Comparison of ENCODE assay signal across 8 mouse cellular contexts in the genomic region with DNA sequence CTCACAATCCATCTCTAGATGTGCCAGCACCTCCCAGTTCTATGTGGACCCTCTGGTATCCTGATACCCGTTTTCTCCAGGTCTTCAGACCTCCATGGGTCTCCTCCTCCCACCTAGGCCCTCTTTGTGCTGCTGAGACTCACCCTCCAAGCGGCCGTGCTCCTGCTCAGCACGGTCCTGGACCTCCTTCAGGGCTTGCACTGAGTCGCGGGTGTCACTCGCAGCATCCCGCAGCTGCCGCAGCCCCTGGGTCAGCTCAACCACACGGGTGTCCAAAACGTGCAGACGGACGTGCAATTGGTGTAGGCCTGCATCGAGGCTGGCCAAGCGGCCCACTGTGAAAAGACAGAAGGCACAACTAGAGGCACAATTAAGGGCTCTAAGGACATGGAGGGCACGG. TPM values are rescaled to one million over a fixed set of nuclear protein-coding genes. Genes with fewer than 3 reads are reported as not detected.
A peak's percentile ranks its signal among the peaks of the same experiment; 100 is the strongest.
DNase-seq lines count a peak whose midpoint lies in the region; ATAC-seq lines count a peak whose summit lies in the region.

No protein-coding gene starts in this region.

- peak; percentile 24 for DNase-seq in adrenal gland, adult 8-10 months
- DNase-seq in adrenal gland, adult 2 months: no peak
- no peak for DNase-seq in lung, postnatal 10 days
- no peak for DNase-seq in intestine, embryonic 14.5 days (ENCODE audit: low spot score)
- DNase-seq in frontal cortex, adult 2 months (ENCODE audit: extremely low spot score in 1 of 2, low spot score in 1 of 2): no peak
- DNase-seq in spleen, postnatal 36 days (ENCODE audit: low spot score in 2 of 2): no peak

- H3K27me3 ChIP-seq in lung, embryonic 15.5 days: peaks cover 32% of the 10 kb centered on the region; the same call in 1 of the 2 replicates
- no peaks in the 10 kb centered on the region for H3K27me3 ChIP-seq in intestine, embryonic 14.5 days (replicated peaks; ENCODE audit: control insufficient read depth, insufficient read depth, low read length)
- 0 out of 2 replicates have a peak, but pooled peaks cover 6% of the 10 kb centered on the region for H3K27me3 ChIP-seq in neural tube, embryonic 13.5 days

- ATAC-seq in lung, embryonic 15.5 days (ENCODE audit: borderline replicate concordance, extremely low read depth, low FRiP score, low TSS enrichment): no peak
- no peak; the same call in 1 of the 2 replicates for ATAC-seq in intestine, embryonic 14.5 days (replicated peaks; ENCODE audit: low FRiP score, low TSS enrichment, low read depth)
- ATAC-seq in neural tube, embryonic 13.5 days (ENCODE audit: low read depth): no peak; the same call in 1 of the 2 replicates

- H3K4me3 ChIP-seq in lung, embryonic 15.5 days: peak overlapping the region; percentile 75
- H3K4me3 ChIP-seq in intestine, embryonic 14.5 days (ENCODE audit: low read depth, low read length): 0 out of 2 replicates have a peak overlapping the region, but pooled peaks have one; percentile 64
- H3K4me3 ChIP-seq in neural tube, embryonic 13.5 days: peak overlapping the region; percentile 74

- H3K9me3 ChIP-seq in lung, embryonic 15.5 days: no peaks in the 10 kb centered on the region
- no peaks in the 10 kb centered on the region for H3K9me3 ChIP-seq in intestine, embryonic 14.5 days (ENCODE audit: control insufficient read depth, low read length)
- no peaks in the 10 kb centered on the region for H3K9me3 ChIP-seq in neural tube, embryonic 13.5 days

- 11% methylated on average over 16 of the region's 16 CpGs for WGBS in lung, embryonic 15.5 days
- 12% methylated on average over 16 of the region's 16 CpGs for WGBS in intestine, embryonic 14.5 days
- 9% methylated on average over 16 of the region's 16 CpGs for WGBS in neural tube, embryonic 13.5 days

- H3K36me3 ChIP-seq in lung, embryonic 15.5 days: no peaks in the 10 kb centered on the region
- no peaks in the 10 kb centered on the region for H3K36me3 ChIP-seq in intestine, embryonic 14.5 days (ENCODE audit: control insufficient read depth, insufficient read depth, low read length)
- no peaks in the 10 kb centered on the region for H3K36me3 ChIP-seq in neural tube, embryonic 13.5 days

- peaks cover 13% of the 10 kb centered on the region for H3K4me1 ChIP-seq in lung, embryonic 15.5 days
- H3K4me1 ChIP-seq in intestine, embryonic 14.5 days (replicated peaks; ENCODE audit: control insufficient read depth, insufficient read depth, low read length): peaks cover 34% of the 10 kb centered on the region
- peaks cover 32% of the 10 kb centered on the region for H3K4me1 ChIP-seq in neural tube, embryonic 13.5 days (replicated peaks)

- H3K9ac ChIP-seq in lung, embryonic 15.5 days: no peak overlapping the region
- no peak overlapping the region; the same call in 1 of the 2 replicates for H3K9ac ChIP-seq in intestine, embryonic 14.5 days (ENCODE audit: low read length)
- H3K9ac ChIP-seq in neural tube, embryonic 13.5 days: no peak overlapping the region

- H3K4me2 ChIP-seq in lung, embryonic 15.5 days: peak overlapping the region; percentile 59
- peak overlapping the region; percentile 60 for H3K4me2 ChIP-seq in intestine, embryonic 14.5 days (ENCODE audit: low read length)
- peak overlapping the region; percentile 81 for H3K4me2 ChIP-seq in neural tube, embryonic 13.5 days

- peak overlapping the region; percentile 49; the same call in 1 of the 2 replicates for H3K27ac ChIP-seq in lung, embryonic 15.5 days
- H3K27ac ChIP-seq in intestine, embryonic 14.5 days (ENCODE audit: low read depth): peak overlapping the region; percentile 70
- H3K27ac ChIP-seq in neural tube, embryonic 13.5 days (replicated peaks): peak overlapping the region; percentile 97

RNA-seq across cellular contexts. Expression of a gene that starts 1.0 kb away (rescaled TPM):
- 1 to 10 TPM; 4.1 to 6.0 (median 5.1) TPM for total RNA-seq in adrenal gland, adult 8-10 months (2022)
- total RNA-seq in adrenal gland, adult 2 months (2021): 1 to 10 TPM; 4.6 to 5.1 TPM
- 11.4 and 13.0 TPM in 2 replicates for polyA plus RNA-seq in adrenal gland, adult 2 months (2012; rRNA removed)
- 2.5 and 2.6 TPM in 2 replicates for polyA plus RNA-seq in lung, embryonic 15.5 days (2015; fragmentation: Nextera tagmentation; extraction: Ambion mirVana)
- 5.4 and 6.3 TPM in 2 replicates for polyA plus RNA-seq in intestine, embryonic 14.5 days (2014; fragmentation: Nextera tagmentation; extraction: Ambion mirVana)
- 2.8 TPM in 2 replicates for polyA plus RNA-seq in neural tube, embryonic 13.5 days (2015; fragmentation: Nextera tagmentation; extraction: Ambion mirVana)
- 4.8 and 5.4 TPM in 2 replicates for polyA plus RNA-seq in frontal cortex, adult 2 months (2012; rRNA removed)

RNA-seq across cellular contexts. Expression of a gene that starts 4.4 kb away (rescaled TPM):
- total RNA-seq in adrenal gland, adult 8-10 months (2022): 10 to 100 TPM in 3 of 4 experiments, 1 to 10 TPM in 1; 9.3 to 17.6 (median 14.3) TPM
- 1 to 10 TPM; 8.0 to 9.1 TPM for total RNA-seq in adrenal gland, adult 2 months (2021)
- polyA plus RNA-seq in adrenal gland, adult 2 months (2012; rRNA removed): 2.5 and 2.9 TPM in 2 replicates
- polyA plus RNA-seq in lung, embryonic 15.5 days (2015; fragmentation: Nextera tagmentation; extraction: Ambion mirVana): 0.96 and 1.1 TPM in 2 replicates
- polyA plus RNA-seq in intestine, embryonic 14.5 days (2014; fragmentation: Nextera tagmentation; extraction: Ambion mirVana): 3.0 and 3.3 TPM in 2 replicates
- polyA plus RNA-seq in neural tube, embryonic 13.5 days (2015; fragmentation: Nextera tagmentation; extraction: Ambion mirVana): 26.5 and 27.7 TPM in 2 replicates
- 130 and 138 TPM in 2 replicates for polyA plus RNA-seq in frontal cortex, adult 2 months (2012; rRNA removed)

RNA-seq across cellular contexts. Expression of a gene that starts 44.4 kb away (rescaled TPM):
- total RNA-seq in adrenal gland, adult 8-10 months (2022): not detected
- not detected for total RNA-seq in adrenal gland, adult 2 months (2021)
- not detected in 2 replicates for polyA plus RNA-seq in adrenal gland, adult 2 months (2012; rRNA removed)
- not detected in 2 replicates for polyA plus RNA-seq in lung, embryonic 15.5 days (2015; fragmentation: Nextera tagmentation; extraction: Ambion mirVana)
- not detected in 2 replicates for polyA plus RNA-seq in intestine, embryonic 14.5 days (2014; fragmentation: Nextera tagmentation; extraction: Ambion mirVana)
- not detected in 2 replicates for polyA plus RNA-seq in neural tube, embryonic 13.5 days (2015; fragmentation: Nextera tagmentation; extraction: Ambion mirVana)
- polyA plus RNA-seq in frontal cortex, adult 2 months (2012; rRNA removed): 0.82 and 0.99 TPM in 2 replicates

RNA-seq across cellular contexts. Expression of a gene that starts 48.5 kb away (rescaled TPM):
- total RNA-seq in adrenal gland, adult 8-10 months (2022): not detected
- total RNA-seq in adrenal gland, adult 2 months (2021): not detected
- polyA plus RNA-seq in adrenal gland, adult 2 months (2012; rRNA removed): not detected in 2 replicates
- not detected in 2 replicates for polyA plus RNA-seq in lung, embryonic 15.5 days (2015; fragmentation: Nextera tagmentation; extraction: Ambion mirVana)
- not detected in 2 replicates for polyA plus RNA-seq in intestine, embryonic 14.5 days (2014; fragmentation: Nextera tagmentation; extraction: Ambion mirVana)
- not detected in 2 replicates for polyA plus RNA-seq in neural tube, embryonic 13.5 days (2015; fragmentation: Nextera tagmentation; extraction: Ambion mirVana)
- not detected in 2 replicates for polyA plus RNA-seq in frontal cortex, adult 2 months (2012; rRNA removed)

RNA-seq across cellular contexts. Expression of a gene that starts 59.2 kb away (rescaled TPM):
- 100 to 1,000 TPM in 3 of 4 experiments, 10 to 100 TPM in 1; 71.9 to 151 (median 133) TPM for total RNA-seq in adrenal gland, adult 8-10 months (2022)
- total RNA-seq in adrenal gland, adult 2 months (2021): 10 to 100 TPM; 81.5 to 83.8 TPM
- polyA plus RNA-seq in adrenal gland, adult 2 months (2012; rRNA removed): 195 and 237 TPM in 2 replicates
- 133 TPM in 2 replicates for polyA plus RNA-seq in lung, embryonic 15.5 days (2015; fragmentation: Nextera tagmentation; extraction: Ambion mirVana)
- 124 and 129 TPM in 2 replicates for polyA plus RNA-seq in intestine, embryonic 14.5 days (2014; fragmentation: Nextera tagmentation; extraction: Ambion mirVana)
- polyA plus RNA-seq in neural tube, embryonic 13.5 days (2015; fragmentation: Nextera tagmentation; extraction: Ambion mirVana): 180 and 187 TPM in 2 replicates
- polyA plus RNA-seq in frontal cortex, adult 2 months (2012; rRNA removed): 114 and 118 TPM in 2 replicates
